Mouse (Mus musculus) intestine, embryonic 16.5 days (tissue): ENCODE data around the gene Ralgds. TPM values are rescaled to one million over a fixed set of nuclear protein-coding genes. Genes with fewer than 3 reads are reported as not detected.

Source experiments
- ATAC-seq: fragments of 200-750 bp; cut with Nextera tagmentation; 2 replicates; pipeline ENCODE4 v1.8.0; 2017; ENCODE audit warnings: moderate TSS enrichment, moderate library complexity
- H3K27ac ChIP-seq: fragments of 300-500 bp; sonication (generic); 2 replicates; pipeline ENCODE4 v1.5.1; 2014; ENCODE audit warnings: mild to moderate bottlenecking, low read length
- H3K27me3 ChIP-seq: fragments of 300-500 bp; sonication (generic); replicated peaks from 2 replicates; pipeline ENCODE4 v1.6.1; 2014; ENCODE audit warnings: low read length, control low read depth, mixed read lengths; ENCODE audit not compliant: control insufficient read depth, insufficient read depth
- H3K36me3 ChIP-seq: fragments of 300-500 bp; sonication (generic); 2 replicates; pipeline ENCODE4 v1.6.1; 2014; ENCODE audit warnings: low read length, control low read depth; ENCODE audit not compliant: control insufficient read depth, insufficient read depth
- H3K4me1 ChIP-seq: fragments of 300-500 bp; sonication (generic); 2 replicates; pipeline ENCODE4 v1.6.1; 2014; ENCODE audit warnings: low read length, control low read depth, mixed read lengths; ENCODE audit not compliant: control insufficient read depth, insufficient read depth
- H3K4me2 ChIP-seq: fragments of 300-500 bp; sonication (generic); 2 replicates; pipeline ENCODE4 v1.6.1; 2014; ENCODE audit warnings: low read depth, low read length, control low read depth
- H3K4me3 ChIP-seq: fragments of 300-500 bp; sonication (generic); 2 replicates; pipeline ENCODE4 v1.5.1; 2014; ENCODE audit warnings: mild to moderate bottlenecking, low read length
- H3K9ac ChIP-seq: fragments of 300-500 bp; sonication (generic); 2 replicates; pipeline ENCODE4 v1.6.1; 2014; ENCODE audit warnings: low read depth, low read length
- H3K9me3 ChIP-seq: fragments of 300-500 bp; sonication (generic); 2 replicates; pipeline ENCODE4 v1.6.1; 2016; ENCODE audit warnings: low read length, control low read depth; ENCODE audit not compliant: control insufficient read depth
- WGBS: fragments of 180-500 bp; shearing (Covaris S2); extraction: QIAGEN DNeasy Blood & Tissue Kit; methylation state at CpG from one replicate; pipeline ENCODE4 v1.1.7; 2014; 5-methylcytosine and 5-hydroxymethylcytosine counted together
- polyA plus RNA-seq: library from polyadenylated mRNA; unstranded; fragments of >200 nt; fragmentation: Nextera tagmentation; extraction: Ambion mirVana; gene quantifications from 2 replicates; pipeline ENCODE4 v1.2.1, GENCODE M21; 2015

Gene Ralgds
- polyA plus RNA-seq, 1 experiment from 2014 or later: 19.1 TPM

GRCm38 (mm10) chr2:28520581-28520980, 7.7 kb downstream of the Ralgds start:
- H3K27me3 ChIP-seq: no peaks in the 10 kb centered on the region
- 76% methylated on average over 5 of the region's 5 CpGs for WGBS
- H3K4me1 ChIP-seq: peaks cover 35% of the 10 kb centered on the region
- no peak overlapping the region for H3K4me3 ChIP-seq
- H3K9me3 ChIP-seq: no peaks in the 10 kb centered on the region
- peaks cover 3% of the 10 kb centered on the region; the same call in 1 of the 2 replicates for H3K36me3 ChIP-seq
- H3K27ac ChIP-seq: no peak overlapping the region
- H3K9ac ChIP-seq: no peak overlapping the region
- H3K4me2 ChIP-seq: no peak overlapping the region
- ATAC-seq: no peak

- Histone ChIP-seq H3K27me3 (no peaks in the 10 kb centered on the region), H3K27ac (no peak overlapping the region), H3K9me3 (no peaks in the 10 kb centered on the region), H3K4me3 (no peak overlapping the region), H3K9ac (no peak overlapping the region), H3K36me3 (peaks cover 3% of the 10 kb centered on the region; the same call in 1 of the 2 replicates), H3K4me1 (peaks cover 41% of the 10 kb centered on the region), H3K4me2 (no peak overlapping the region)
- WGBS: 82% methylated on average over 6 of the region's 6 CpGs
- no peak for ATAC-seq
Measured at GRCm38 (mm10) chr2:28521571-28522151, 8.7 kb downstream of the Ralgds start.

GRCm38 (mm10) chr2:28522166-28522565, 9.2 kb downstream of the Ralgds start:
- 83% methylated on average over 4 of the region's 4 CpGs for WGBS
- H3K27ac ChIP-seq: no peak overlapping the region
- no peak overlapping the region for H3K9ac ChIP-seq
- no peak overlapping the region for H3K4me3 ChIP-seq
- ATAC-seq: no peak
- H3K9me3 ChIP-seq: no peaks in the 10 kb centered on the region
- H3K27me3 ChIP-seq: no peaks in the 10 kb centered on the region
- peaks cover 3% of the 10 kb centered on the region; the same call in 1 of the 2 replicates for H3K36me3 ChIP-seq
- peaks cover 43% of the 10 kb centered on the region for H3K4me1 ChIP-seq
- H3K4me2 ChIP-seq: no peak overlapping the region

GRCm38 (mm10) chr2:28523643-28524117, 10.8 kb downstream of the Ralgds start:
- Histone ChIP-seq H3K4me2 (no peak overlapping the region), H3K4me3 (no peak overlapping the region), H3K9me3 (no peaks in the 10 kb centered on the region), H3K4me1 (peaks cover 37% of the 10 kb centered on the region), H3K9ac (peak overlapping the region; percentile 32; the same call in 1 of the 2 replicates), H3K36me3 (peaks cover 3% of the 10 kb centered on the region; the same call in 1 of the 2 replicates), H3K27ac (no peak overlapping the region; the same call in 1 of the 2 replicates), H3K27me3 (no peaks in the 10 kb centered on the region)
- peak; percentile 54 for ATAC-seq
- WGBS: 23% methylated on average over 5 of the region's 5 CpGs

GRCm38 (mm10) chr2:28524406-28524805, 11.5 kb downstream of the Ralgds start:
- Histone ChIP-seq H3K4me3 (no peak overlapping the region), H3K9me3 (no peaks in the 10 kb centered on the region), H3K4me1 (peaks cover 37% of the 10 kb centered on the region), H3K36me3 (no peaks in the 10 kb centered on the region), H3K4me2 (no peak overlapping the region), H3K27me3 (no peaks in the 10 kb centered on the region), H3K9ac (0 out of 2 replicates have a peak overlapping the region, but pooled peaks have one; percentile 3), H3K27ac (peak overlapping the region; percentile 83)
- no peak for ATAC-seq
- 82% methylated on average over 10 of the region's 10 CpGs for WGBS

- ATAC-seq: peak; percentile 92
- no peak overlapping the region for H3K4me3 ChIP-seq
- WGBS: 15% methylated on average over 11 of the region's 11 CpGs
- no peaks in the 10 kb centered on the region for H3K36me3 ChIP-seq
- H3K27ac ChIP-seq: peak overlapping the region; percentile 83
- peak overlapping the region; percentile 19 for H3K4me2 ChIP-seq
- peaks cover 41% of the 10 kb centered on the region for H3K4me1 ChIP-seq
- H3K9me3 ChIP-seq: no peaks in the 10 kb centered on the region
- H3K27me3 ChIP-seq: no peaks in the 10 kb centered on the region
- peak overlapping the region; percentile 37 for H3K9ac ChIP-seq
Measured at GRCm38 (mm10) chr2:28525219-28525942, 12.5 kb downstream of the Ralgds start.

- 21% methylated on average over 12 of the region's 12 CpGs for WGBS
- Histone ChIP-seq H3K27ac (peak overlapping the region; percentile 83), H3K36me3 (no peaks in the 10 kb centered on the region), H3K4me1 (peaks cover 41% of the 10 kb centered on the region), H3K9ac (peak overlapping the region; percentile 37), H3K4me3 (0 out of 2 replicates have a peak overlapping the region, but pooled peaks have one; percentile 1), H3K9me3 (no peaks in the 10 kb centered on the region), H3K4me2 (peak overlapping the region; percentile 19), H3K27me3 (no peaks in the 10 kb centered on the region)
- ATAC-seq: peak; percentile 36
Measured at GRCm38 (mm10) chr2:28525943-28526876, 13.3 kb downstream of the Ralgds start.

GRCm38 (mm10) chr2:28527436-28528353, 14.8 kb downstream of the Ralgds start:
- Histone ChIP-seq H3K9ac (no peak overlapping the region), H3K27ac (no peak overlapping the region), H3K4me2 (no peak overlapping the region), H3K9me3 (no peaks in the 10 kb centered on the region), H3K27me3 (no peaks in the 10 kb centered on the region), H3K4me3 (no peak overlapping the region), H3K4me1 (peaks cover 48% of the 10 kb centered on the region), H3K36me3 (no peaks in the 10 kb centered on the region)
- no peak for ATAC-seq
- WGBS: 91% methylated on average over 20 of the region's 20 CpGs
